Mouse (Mus musculus) c-Kit-negative CD71-positive TER-119-positive erythroid progenitor cells, embryonic 14.5 days (primary cell): ENCODE results near the gene Pkdrej.
"Not testable (repeated sequence)": the region's sequence is repeated elsewhere in the genome, so short reads cannot be mapped to it uniquely, and the experiment has no call there.

ENCODE experiments used
- DNase-seq: peaks from one replicate; pipeline ENCODE4 v3.0.0-alpha.2; 2013; ENCODE audit warnings: low read depth, low spot score

Pkdrej gene

GRCm38 (mm10) chr15:85810462-85810805 lies 11.1 kb downstream of the Pkdrej start:
- no peak for DNase-seq

GRCm38 (mm10) chr15:85809091-85809490 lies 12.4 kb downstream of the Pkdrej start:
- DNase-seq: no peak

GRCm38 (mm10) chr15:85808434-85808833 lies 13.1 kb downstream of the Pkdrej start:
- DNase-seq: no peak

GRCm38 (mm10) chr15:85808031-85808430 lies 13.5 kb downstream of the Pkdrej start:
- no peak for DNase-seq

- DNase-seq: no peak
Measured at GRCm38 (mm10) chr15:85807404-85807803, 14.1 kb downstream of the Pkdrej start.

GRCm38 (mm10) chr15:85806886-85807285 lies 14.6 kb downstream of the Pkdrej start:
- no peak for DNase-seq

- no peak for DNase-seq
Measured at GRCm38 (mm10) chr15:85802931-85803330, 18.6 kb downstream of the Pkdrej start.

GRCm38 (mm10) chr15:85798676-85799075 lies 22.9 kb downstream of the Pkdrej start:
- no peak for DNase-seq

GRCm38 (mm10) chr15:85795516-85795915 lies 26.0 kb downstream of the Pkdrej start:
- no peak for DNase-seq

- no peak for DNase-seq
Measured at GRCm38 (mm10) chr15:85792819-85793218, 28.7 kb downstream of the Pkdrej start.

- no peak for DNase-seq
Measured at GRCm38 (mm10) chr15:85791449-85791848, 30.1 kb downstream of the Pkdrej start.

- no peak for DNase-seq
Measured at GRCm38 (mm10) chr15:85788633-85789032, 32.9 kb downstream of the Pkdrej start.

- no peak for DNase-seq
Measured at GRCm38 (mm10) chr15:85788051-85788450, 33.5 kb downstream of the Pkdrej start.

- DNase-seq: no peak
Measured at GRCm38 (mm10) chr15:85787482-85787881, 34.1 kb downstream of the Pkdrej start.

- DNase-seq: no peak
Measured at GRCm38 (mm10) chr15:85786711-85787110, 34.8 kb downstream of the Pkdrej start.

- DNase-seq: no peak
Measured at GRCm38 (mm10) chr15:85784341-85784740, 37.2 kb downstream of the Pkdrej start.

- no peak for DNase-seq
Measured at GRCm38 (mm10) chr15:85783146-85783545, 38.4 kb downstream of the Pkdrej start.

- not testable (repeated sequence) for DNase-seq
Measured at GRCm38 (mm10) chr15:85778891-85779290, 42.6 kb downstream of the Pkdrej start.

GRCm38 (mm10) chr15:85776771-85777170 lies 44.8 kb downstream of the Pkdrej start:
- DNase-seq: no peak

GRCm38 (mm10) chr15:85776241-85776640 lies 45.3 kb downstream of the Pkdrej start:
- no peak for DNase-seq

GRCm38 (mm10) chr15:85775001-85775400 lies 46.5 kb downstream of the Pkdrej start:
- no peak for DNase-seq

GRCm38 (mm10) chr15:85774419-85774818 lies 47.1 kb downstream of the Pkdrej start:
- no peak for DNase-seq

GRCm38 (mm10) chr15:85772146-85772740 lies 49.3 kb downstream of the Pkdrej start:
- DNase-seq: no peak
